Mouse (Mus musculus) G1E (cell line): ENCODE results near the gene Slc44a3.

Source experiments
- CTCF ChIP-seq: IDR thresholded peaks from 2 replicates; pipeline ENCODE4 v1.5.1; 2012; ENCODE audit warnings: low read depth, low read length, inconsistent platforms, mixed read lengths
- POLR2AphosphoS5 ChIP-seq: IDR thresholded peaks from 2 replicates; pipeline ENCODE4 v1.6.1; 2012; ENCODE audit warnings: low read depth, low read length, inconsistent platforms; ENCODE audit not compliant: insufficient replicate concordance
- TAL1 ChIP-seq: conservative IDR thresholded peaks from 2 replicates; pipeline ENCODE4 v1.6.1; 2012; ENCODE audit warnings: low read depth, low read length, inconsistent platforms, mixed read lengths

GRCm38 (mm10) chr3:121465795-121466194, 66.4 kb downstream of the Slc44a3 start:
- TF ChIP-seq TAL1 (no peak), CTCF (no peak), POLR2AphosphoS5 (no peak)
